Mouse (Mus musculus) macrophage (primary cell): Measurements from ENCODE around the gene Nanos1. TPM values are rescaled to one million over a fixed set of nuclear protein-coding genes. Genes with fewer than 3 reads are reported as not detected.

Experiments
- H3K27ac ChIP-seq: fragments of 350-480 bp; formaldehyde crosslinking; 2 replicates; pipeline ENCODE4 v1.9.0; 2021
- H3K36me3 ChIP-seq: fragments of 350-480 bp; formaldehyde crosslinking; 2 replicates; pipeline ENCODE4 v1.9.0; 2021; ENCODE audit errors: inconsistent target
- H3K4me3 ChIP-seq: fragments of 350-480 bp; formaldehyde crosslinking; 2 replicates; pipeline ENCODE4 v1.9.0; 2021; ENCODE audit errors: inconsistent target
- H3K79me2 ChIP-seq: fragments of 350-480 bp; formaldehyde crosslinking; 2 replicates; pipeline ENCODE4 v1.9.0; 2021; ENCODE audit errors: inconsistent target
- WGBS: methylation state at CpG from one replicate; pipeline ENCODE4 v1.1.7; 2026; ENCODE audit warnings: inconsistent platforms; ENCODE audit not compliant: missing documents; 5-methylcytosine and 5-hydroxymethylcytosine counted together
- polyA plus RNA-seq: library from polyadenylated mRNA; stranded (reverse); fragments of 250-400 nt; gene quantifications from 3 replicates; pipeline ENCODE4 v1.2.4, GENCODE M21; 2018; ENCODE audit warnings: inconsistent platforms

Gene Nanos1
- polyA plus RNA-seq, 1 experiment from 2014 or later, result 0.67 TPM

- WGBS, result 71% methylated on average over 6 of the region's 7 CpGs
- Histone ChIP-seq H3K79me2 (no peaks in the 10 kb centered on the region), H3K4me3 (no peak overlapping the region), H3K36me3 (no peaks in the 10 kb centered on the region), H3K27ac (no peak overlapping the region)
Measured at GRCm38 (mm10) chr19:60799867-60800569, 44.2 kb downstream of the Nanos1 start.

GRCm38 (mm10) chr19:60804903-60805302 is 49.1 kb downstream of the Nanos1 start:
- Histone ChIP-seq H3K79me2 (no peaks in the 10 kb centered on the region), H3K4me3 (no peak overlapping the region), H3K36me3 (no peaks in the 10 kb centered on the region), H3K27ac (no peak overlapping the region)
- WGBS, result 34% methylated on average over 2 of the region's 2 CpGs

Other genes with a start within 250 kb of the Nanos1 start
- gene Cacul1, start 175.0 kb upstream of the Nanos1 start, polyA plus RNA-seq, result 52.9 to 82.4 TPM (median 63.5 TPM) in 3 replicates
- gene Eif3a, start 34.7 kb downstream of the Nanos1 start, polyA plus RNA-seq, result 151 to 321 TPM (median 247 TPM) in 3 replicates
- gene Fam45a, start 55.6 kb downstream of the Nanos1 start, polyA plus RNA-seq, result 32.6 to 59.1 TPM (median 48.3 TPM) in 3 replicates
- 1.7 to 2.2 TPM (median 2.1 TPM) in 3 replicates for gene Sfxn4, start 105.5 kb downstream of the Nanos1 start, polyA plus RNA-seq
- gene Prdx3, start 118.6 kb downstream of the Nanos1 start, polyA plus RNA-seq, result 45.1 to 93.5 TPM (median 65.5 TPM) in 3 replicates
- gene Grk5, start 133.8 kb downstream of the Nanos1 start, polyA plus RNA-seq, result 3.2 to 4.0 TPM (median 3.6 TPM) in 3 replicates